Mouse (Mus musculus): ENCODE measurements around the gene Prrc2c.

- TF ChIP-seq CTCF (conservative IDR thresholded peaks at IDR 0.05; ENCODE audit: low read length) = no peak
- TF ChIP-seq POU5F1 (IDR thresholded peaks at IDR 0.05; ENCODE audit: borderline replicate concordance, low read length) = no peak
Observed at GRCm38 (mm10) chr1:162773661-162774060, 33.3 kb upstream of the Prrc2c start.
